Mouse (Mus musculus) gastrocnemius, adult 18-20 months (tissue): ENCODE measurements around the gene Ggnbp2. TPM values are rescaled to one million over a fixed set of nuclear protein-coding genes. Genes with fewer than 3 reads are reported as not detected.

ENCODE experiments used
- DNase-seq: peaks from one replicate; pipeline ENCODE4 v3.0.0; 2021; ENCODE audit warnings: low spot score
- long read RNA-seq, 2 experiments: library from polyadenylated mRNA; stranded (forward); transcript quantifications; one replicate each; pipeline ENCODE4 v2.0.0; 2021
- total RNA-seq, 2 experiments: library from RNA; stranded (reverse); gene quantifications; 2 replicates each; pipeline ENCODE4 v1.2.3; 2021

The Ggnbp2 gene
- total RNA-seq = 10 to 100 TPM; 31.6 to 32.4 TPM
- long read RNA-seq, experiment 1, partial matches to known transcripts = 18 of 53 reads
- long read RNA-seq, experiment 1, other reads (novel, unspliced or antisense) = 21 of 53 reads
- long read RNA-seq, experiment 2, transcript Ggnbp2-206 (13 exons, 2,528 nt) = major isoform, 5 of 41 reads
- long read RNA-seq, experiment 2, partial matches to known transcripts = 13 of 41 reads
- long read RNA-seq, experiment 2, other reads (novel, unspliced or antisense) = 14 of 41 reads

- peak; percentile 92 for DNase-seq
Observed at GRCm38 (mm10) chr11:84870337-84871043, at the start of gene Ggnbp2. Gene Ggnbp2, minus strand, starts transcription at chr11:84870817.

GRCm38 (mm10) chr11:84919951-84920350 lies 49.3 kb upstream of the Ggnbp2 start:
- DNase-seq = no peak

GRCm38 (mm10) chr11:84919276-84919675 lies 48.7 kb upstream of the Ggnbp2 start:
- DNase-seq = no peak

- DNase-seq = peak; percentile 86
Observed at GRCm38 (mm10) chr11:84918425-84918824, 47.8 kb upstream of the Ggnbp2 start.

- DNase-seq = no peak
Observed at GRCm38 (mm10) chr11:84916703-84917300, 46.2 kb upstream of the Ggnbp2 start.

GRCm38 (mm10) chr11:84916053-84916702 lies 45.6 kb upstream of the Ggnbp2 start, which contains the start of gene Znhit3:
Gene Znhit3, minus strand, starts transcription at chr11:84916366.
- peak; percentile 92 for DNase-seq

- DNase-seq = no peak
Observed at GRCm38 (mm10) chr11:84914673-84915072, 44.1 kb upstream of the Ggnbp2 start.

- DNase-seq = no peak
Observed at GRCm38 (mm10) chr11:84910411-84910810, 39.8 kb upstream of the Ggnbp2 start.

GRCm38 (mm10) chr11:84908480-84908879 lies 37.9 kb upstream of the Ggnbp2 start:
- DNase-seq = no peak

GRCm38 (mm10) chr11:84907081-84907480 lies 36.5 kb upstream of the Ggnbp2 start:
- no peak for DNase-seq

GRCm38 (mm10) chr11:84904597-84905144 lies 34.1 kb upstream of the Ggnbp2 start:
- no peak for DNase-seq

- no peak for DNase-seq
Observed at GRCm38 (mm10) chr11:84893113-84893512, 22.5 kb upstream of the Ggnbp2 start.

- DNase-seq = no peak
Observed at GRCm38 (mm10) chr11:84891705-84892104, 21.1 kb upstream of the Ggnbp2 start.

- no peak for DNase-seq
Observed at GRCm38 (mm10) chr11:84889492-84889891, 18.9 kb upstream of the Ggnbp2 start.

- DNase-seq = no peak
Observed at GRCm38 (mm10) chr11:84888025-84888424, 17.4 kb upstream of the Ggnbp2 start.

- no peak for DNase-seq
Observed at GRCm38 (mm10) chr11:84886767-84887511, 16.3 kb upstream of the Ggnbp2 start.

GRCm38 (mm10) chr11:84886236-84886635 lies 15.6 kb upstream of the Ggnbp2 start:
- no peak for DNase-seq

GRCm38 (mm10) chr11:84885238-84885637 lies 14.6 kb upstream of the Ggnbp2 start:
- no peak for DNase-seq

- no peak for DNase-seq
Observed at GRCm38 (mm10) chr11:84882346-84882745, 11.7 kb upstream of the Ggnbp2 start.

GRCm38 (mm10) chr11:84880971-84881370 lies 10.4 kb upstream of the Ggnbp2 start:
- DNase-seq = no peak

GRCm38 (mm10) chr11:84880465-84880961 lies 9.9 kb upstream of the Ggnbp2 start:
- peak; percentile 33 for DNase-seq
